ENCODE assay signal across 25 mouse cellular contexts in genomic region chr5:148406913-148407312, GRCm38 (mm10). TPM values are rescaled to one million over a fixed set of nuclear protein-coding genes. Genes with fewer than 3 reads are reported as not detected.
DNase-seq lines count a peak whose midpoint lies in the region; ATAC-seq and TF ChIP-seq lines count a peak whose summit lies in the region.
"Had no signal": no experiment of that assay in that cellular context is flagged by ENCODE, and none has a peak within 500 bp of the region (broad histone marks: within the 10 kb centered on the region; RNA-seq: fewer than 3 reads in every experiment).

No protein-coding gene starts in this region.

- H3K9me3 ChIP-seq in intestine, postnatal 0 days (ENCODE audit: control insufficient read depth): no peaks in the 10 kb centered on the region
- H3K9me3 ChIP-seq in intestine, embryonic 15.5 days: no peaks in the 10 kb centered on the region
- no peaks in the 10 kb centered on the region for H3K9me3 ChIP-seq in midbrain, postnatal 0 days (ENCODE audit: low read length)
- H3K9me3 ChIP-seq in midbrain, embryonic 10.5 days (replicated peaks): no peaks in the 10 kb centered on the region
- no peaks in the 10 kb centered on the region for H3K9me3 ChIP-seq in stomach, postnatal 0 days (ENCODE audit: control insufficient read depth, low read length)
- H3K9me3 ChIP-seq: embryonic facial prominence, embryonic 12.5 days; liver, embryonic 13.5 days had no signal

- H3K4me1 ChIP-seq in intestine, postnatal 0 days (replicated peaks; ENCODE audit: control insufficient read depth, insufficient read depth, low read length): no peaks in the 10 kb centered on the region
- H3K4me1 ChIP-seq in intestine, embryonic 15.5 days (replicated peaks): no peaks in the 10 kb centered on the region; the same call in 1 of the 2 replicates
- no peaks in the 10 kb centered on the region for H3K4me1 ChIP-seq in midbrain, postnatal 0 days (ENCODE audit: insufficient read depth, low read length)
- H3K4me1 ChIP-seq in midbrain, embryonic 10.5 days: no peaks in the 10 kb centered on the region
- H3K4me1 ChIP-seq in stomach, postnatal 0 days (replicated peaks; ENCODE audit: control insufficient read depth, insufficient read depth): no peaks in the 10 kb centered on the region
- H3K4me1 ChIP-seq: embryonic facial prominence, embryonic 12.5 days; hindbrain, embryonic 10.5 days; liver, embryonic 13.5 days; midbrain, embryonic 12.5 days had no signal

- H3K4me2 ChIP-seq in intestine, postnatal 0 days (replicated peaks; ENCODE audit: low read depth): no peak overlapping the region
- H3K4me2 ChIP-seq in intestine, embryonic 15.5 days (replicated peaks): no peak overlapping the region
- H3K4me2 ChIP-seq in midbrain, postnatal 0 days (ENCODE audit: low read depth, low read length, poor library complexity, severe bottlenecking): no peak overlapping the region
- no peak overlapping the region for H3K4me2 ChIP-seq in stomach, postnatal 0 days (replicated peaks; ENCODE audit: low read depth)
- H3K4me2 ChIP-seq: embryonic facial prominence, embryonic 12.5 days; heart, embryonic 11.5 days; limb, embryonic 12.5 days; liver, embryonic 13.5 days; midbrain, embryonic 12.5 days had no signal

- TF ChIP-seq EP300 in stomach, postnatal 0 days (optimal IDR thresholded peaks at IDR 0.05): no peak

- no peak overlapping the region for H3K27ac ChIP-seq in intestine, postnatal 0 days (ENCODE audit: low read depth, low read length)
- H3K27ac ChIP-seq in intestine, embryonic 15.5 days: no peak overlapping the region
- no peak overlapping the region for H3K27ac ChIP-seq in midbrain, postnatal 0 days (ENCODE audit: low read depth, low read length)
- H3K27ac ChIP-seq in midbrain, embryonic 10.5 days (replicated peaks): no peak overlapping the region
- H3K27ac ChIP-seq in stomach, postnatal 0 days (replicated peaks): no peak overlapping the region
- H3K27ac ChIP-seq: embryonic facial prominence, embryonic 12.5 days; hindbrain, embryonic 10.5 days; limb, embryonic 12.5 days; liver, embryonic 13.5 days; macrophage; midbrain, embryonic 12.5 days had no signal

- H3K27me3 ChIP-seq in intestine, postnatal 0 days (replicated peaks; ENCODE audit: control insufficient read depth, insufficient read depth, low read length): no peaks in the 10 kb centered on the region
- H3K27me3 ChIP-seq in intestine, embryonic 15.5 days (replicated peaks): no peaks in the 10 kb centered on the region
- no peaks in the 10 kb centered on the region for H3K27me3 ChIP-seq in midbrain, postnatal 0 days (ENCODE audit: insufficient read depth, low read length)
- peaks cover 3% of the 10 kb centered on the region; the same call in 1 of the 2 replicates for H3K27me3 ChIP-seq in midbrain, embryonic 10.5 days (ENCODE audit: low read depth, poor library complexity, severe bottlenecking)
- H3K27me3 ChIP-seq in stomach, postnatal 0 days (ENCODE audit: control insufficient read depth, insufficient read depth, low read length): no peaks in the 10 kb centered on the region
- H3K27me3 ChIP-seq: embryonic facial prominence, embryonic 12.5 days; midbrain, embryonic 12.5 days had no signal

- 92% methylated on average over 2 of the region's 2 CpGs for WGBS in intestine, postnatal 0 days
- 91% methylated on average over 2 of the region's 2 CpGs for WGBS in intestine, embryonic 15.5 days
- WGBS in midbrain, postnatal 0 days: 88% methylated on average over 2 of the region's 2 CpGs
- 91% methylated on average over 2 of the region's 2 CpGs for WGBS in midbrain, embryonic 10.5 days
- WGBS in stomach, postnatal 0 days: 95% methylated on average over 2 of the region's 2 CpGs

- no peak overlapping the region for H3K4me3 ChIP-seq in intestine, postnatal 0 days (ENCODE audit: low read depth, low read length)
- H3K4me3 ChIP-seq in intestine, embryonic 15.5 days (replicated peaks): no peak overlapping the region
- no peak overlapping the region for H3K4me3 ChIP-seq in midbrain, postnatal 0 days (ENCODE audit: low read depth, low read length)
- no peak overlapping the region for H3K4me3 ChIP-seq in midbrain, embryonic 10.5 days
- no peak overlapping the region for H3K4me3 ChIP-seq in stomach, postnatal 0 days (ENCODE audit: low read depth, low read length)
- H3K4me3 ChIP-seq: embryonic facial prominence, embryonic 12.5 days; hindbrain, embryonic 10.5 days; limb, embryonic 12.5 days; liver, embryonic 13.5 days; midbrain, embryonic 12.5 days had no signal

- ATAC-seq in CD4-positive, CD25-positive, alpha-beta regulatory T cell, adult 4 months: no peak
- ATAC-seq in intestine, postnatal 0 days: no peak
- no peak for ATAC-seq in intestine, embryonic 15.5 days
- ATAC-seq in midbrain, postnatal 0 days (ENCODE audit: low FRiP score): no peak
- ATAC-seq in stomach, postnatal 0 days (ENCODE audit: low FRiP score, low TSS enrichment): no peak
- ATAC-seq: lung, postnatal 0 days had no signal

- peak; percentile 44 for TF ChIP-seq CTCF in intestine, postnatal 0 days (IDR thresholded peaks at IDR 0.05; ENCODE audit: low read depth)
- TF ChIP-seq CTCF in midbrain, postnatal 0 days (IDR thresholded peaks at IDR 0.05): peak; percentile 50
- peak; percentile 46; the same call in 1 of the 2 replicates for TF ChIP-seq CTCF in stomach, postnatal 0 days (IDR thresholded peaks at IDR 0.05; ENCODE audit: low read depth)

- no peaks in the 10 kb centered on the region for H3K36me3 ChIP-seq in intestine, postnatal 0 days (ENCODE audit: control insufficient read depth, insufficient read depth)
- no peaks in the 10 kb centered on the region for H3K36me3 ChIP-seq in intestine, embryonic 15.5 days
- no peaks in the 10 kb centered on the region for H3K36me3 ChIP-seq in midbrain, postnatal 0 days (ENCODE audit: insufficient read depth, low read length)
- H3K36me3 ChIP-seq in midbrain, embryonic 10.5 days: no peaks in the 10 kb centered on the region
- H3K36me3 ChIP-seq in stomach, postnatal 0 days (ENCODE audit: control insufficient read depth, insufficient read depth, low read length): no peaks in the 10 kb centered on the region
- H3K36me3 ChIP-seq: embryonic facial prominence, embryonic 12.5 days; hindbrain, embryonic 10.5 days; limb, embryonic 12.5 days; liver, embryonic 13.5 days; midbrain, embryonic 12.5 days had no signal

- DNase-seq in CD4-positive, CD25-positive, alpha-beta regulatory T cell, adult 2 months (ENCODE audit: low read depth, low spot score): peak; percentile 39
- DNase-seq in midbrain, postnatal 0 days (ENCODE audit: low spot score): no peak
- DNase-seq in midbrain, embryonic 10.5 days (ENCODE audit: low spot score): no peak
- DNase-seq in stomach, postnatal 0 days (ENCODE audit: low spot score): no peak
- DNase-seq in right cerebral cortex, adult 18-20 months: no peak
- DNase-seq: adrenal gland, postnatal 36 days; cerebellum, adult 11-12 months; cerebellum, postnatal 10 days; heart, postnatal 10 days; kidney, adult 2 months; kidney, postnatal 10 days; liver, embryonic 13.5 days; right cerebral cortex, postnatal 14 days; spleen, adult 18-20 months; thymus, postnatal 14 days had no signal

- no peak overlapping the region for H3K9ac ChIP-seq in intestine, postnatal 0 days (ENCODE audit: low read depth, low read length)
- H3K9ac ChIP-seq in intestine, embryonic 15.5 days: no peak overlapping the region
- H3K9ac ChIP-seq in midbrain, postnatal 0 days (replicated peaks; ENCODE audit: low read length, poor library complexity, severe bottlenecking): no peak overlapping the region
- no peak overlapping the region for H3K9ac ChIP-seq in stomach, postnatal 0 days (ENCODE audit: low read length)
- H3K9ac ChIP-seq: embryonic facial prominence, embryonic 12.5 days; limb, embryonic 12.5 days; liver, embryonic 13.5 days; midbrain, embryonic 12.5 days had no signal

RNA-seq across cellular contexts. Expression of gene Slc7a1, which starts 7.2 kb away (rescaled TPM):
- polyA plus RNA-seq in CD4-positive, CD25-positive, alpha-beta regulatory T cell, adult 4 months (2017; shearing (Covaris generic)): 10 to 100 TPM; 13.2 to 19.0 TPM
- polyA plus RNA-seq in intestine, postnatal 0 days (2015; fragmentation: Nextera tagmentation; extraction: Ambion mirVana): 10.8 and 11.7 TPM in 2 replicates
- 26.5 and 28.8 TPM in 2 replicates for polyA plus RNA-seq in intestine, embryonic 15.5 days (2015; fragmentation: Nextera tagmentation; extraction: Ambion mirVana)
- total RNA-seq in midbrain, postnatal 0 days (2014; rRNA removed): 49.8 and 73.3 TPM in 2 replicates
- 26.2 and 33.8 TPM in 2 replicates for polyA plus RNA-seq in midbrain, postnatal 0 days (2015; fragmentation: Nextera tagmentation; extraction: Ambion mirVana)
- polyA plus RNA-seq in midbrain, embryonic 10.5 days (2016; fragmentation: Nextera tagmentation; extraction: Ambion mirVana): 12.8 and 15.1 TPM in 2 replicates
- 17.8 and 20.9 TPM in 2 replicates for polyA plus RNA-seq in stomach, postnatal 0 days (2015; fragmentation: Nextera tagmentation; extraction: Ambion mirVana)
